Mouse (Mus musculus) cerebellum, postnatal 25 days (tissue): ENCODE measurements around the gene Josd2.

ENCODE experiments used
- DNase-seq, 2 experiments: peaks; one replicate each; pipeline ENCODE4 v3.0.0; 2021; ENCODE audit warnings: mixed read lengths in 2 of 2

Gene Josd2

DNA sequence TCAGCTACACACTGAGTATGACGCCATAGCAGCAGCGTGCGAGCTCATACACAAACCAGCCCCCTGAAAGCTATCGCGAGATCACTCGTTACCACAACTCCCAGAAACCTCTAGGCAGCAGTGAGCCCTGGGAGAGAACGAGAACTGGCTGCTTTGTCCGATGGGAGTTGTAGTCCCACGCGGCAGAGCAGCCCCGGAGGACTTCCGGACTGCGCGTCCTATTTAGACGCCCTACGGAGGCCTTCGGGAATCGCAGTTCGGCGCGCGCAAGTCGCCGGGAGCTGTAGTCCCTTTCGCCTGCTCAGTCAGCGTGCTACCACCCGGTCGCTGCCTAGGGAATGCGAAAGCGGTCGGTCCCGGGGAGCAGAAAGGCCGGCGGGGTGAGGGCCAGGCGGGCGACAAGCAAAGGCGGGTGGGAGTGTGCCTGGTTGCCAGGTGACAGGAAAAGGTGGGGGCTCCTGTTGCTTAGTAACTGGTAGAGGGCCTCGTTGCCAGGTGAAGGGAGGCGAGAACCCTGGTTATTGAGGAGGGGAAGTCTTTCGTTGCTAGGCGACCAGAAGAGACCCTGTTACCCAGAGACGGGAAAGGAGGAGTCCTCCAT lies at the start of gene Josd2:
Josd2 (plus strand) TSS at position 170 of the 601 bp plus-strand sequence.
- DNase-seq = peak; percentile 95

DNA sequence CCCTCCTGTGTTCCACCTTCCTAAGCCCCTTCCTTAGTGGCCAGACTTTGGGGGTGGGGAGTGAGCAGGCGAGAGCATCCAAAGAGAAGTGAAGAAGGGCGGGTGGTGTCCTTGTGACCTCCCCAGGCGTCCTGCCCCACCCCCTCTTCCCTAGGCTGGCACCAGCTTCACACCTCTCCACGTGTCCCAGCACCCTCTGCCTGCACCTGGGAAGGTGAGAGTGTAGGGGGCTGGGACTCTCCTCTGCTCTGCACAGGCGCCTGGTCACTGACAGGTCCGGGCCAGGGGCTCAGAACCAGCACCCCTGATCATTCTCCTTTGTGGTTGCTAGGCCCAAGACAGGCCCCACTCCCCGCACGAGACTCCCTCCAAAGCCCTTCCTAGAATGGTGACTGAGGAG lies 40.1 kb upstream of the Josd2 start:
- DNase-seq = peak in 1 of 2 experiments; percentile 43

DNA sequence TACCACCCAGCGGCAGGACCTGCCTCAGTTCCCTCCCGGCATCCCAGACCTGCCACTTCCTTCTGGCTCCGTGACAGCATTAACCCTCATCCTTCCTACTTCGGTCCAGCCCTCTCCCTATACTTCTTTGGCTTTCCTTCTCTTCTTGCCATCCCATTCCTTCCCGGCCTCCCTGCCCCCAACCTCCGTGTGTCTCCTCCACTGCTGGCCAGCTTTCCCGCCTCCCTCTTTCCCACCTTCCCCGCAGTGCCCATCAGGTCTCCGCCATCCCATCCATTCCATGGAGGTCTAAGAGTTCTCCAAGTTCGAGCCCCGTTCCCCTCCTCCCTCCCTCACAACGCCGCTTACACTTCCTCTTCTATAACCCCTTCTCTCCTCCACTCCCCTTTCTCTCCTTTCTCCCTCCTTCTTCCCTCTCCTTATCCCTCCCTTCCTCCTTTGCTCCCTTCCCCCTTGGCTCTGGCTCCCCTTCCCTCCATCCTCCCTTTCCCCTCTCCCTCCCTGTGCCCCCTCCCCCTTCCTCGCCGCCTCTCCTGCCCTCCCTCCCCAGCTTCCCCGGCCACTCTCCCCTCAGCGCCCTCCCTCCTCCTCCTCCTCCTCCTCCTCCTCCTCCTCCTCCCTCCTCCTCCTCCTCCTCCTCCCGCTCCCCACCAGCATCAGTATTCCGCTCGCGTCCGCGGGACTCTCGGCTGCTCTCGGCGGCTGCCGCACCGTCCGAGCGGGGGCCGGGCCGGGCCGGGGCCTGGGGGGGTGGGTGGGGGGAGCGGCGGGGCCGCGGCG lies 39.4 kb upstream of the Josd2 start:
- peak; percentile 53 to 76 for DNase-seq

DNA sequence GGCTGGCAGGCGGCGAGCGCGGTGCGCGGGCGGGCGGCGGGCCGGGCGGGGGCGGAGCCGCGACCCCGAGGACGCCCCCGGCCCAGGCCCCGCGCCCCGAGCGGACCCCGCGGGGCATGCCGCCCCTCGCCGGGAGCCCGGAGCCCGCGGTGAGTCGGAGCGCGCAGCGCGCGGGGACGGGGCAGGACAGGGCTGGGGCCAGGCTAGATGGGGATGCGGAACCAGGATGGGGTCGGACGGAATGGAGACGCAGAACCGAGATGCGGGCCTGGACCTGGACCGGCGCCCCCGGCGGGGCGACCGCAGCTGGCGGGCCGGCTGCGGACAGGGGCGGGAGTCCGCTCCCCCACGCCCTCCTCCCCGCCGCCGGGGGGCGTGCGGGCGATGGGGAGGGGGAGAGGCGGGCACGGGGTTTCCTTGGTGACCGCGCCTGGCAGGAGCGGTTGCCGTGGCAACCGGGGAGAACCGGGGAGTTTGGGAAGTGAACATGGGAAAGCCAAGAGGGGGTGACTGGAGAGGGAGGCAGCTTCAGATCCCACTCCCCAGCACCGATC lies 38.7 kb upstream of the Josd2 start, which contains the start of gene Lrrc4b:
Lrrc4b (plus strand) TSS at position 51 of the 554 bp plus-strand sequence.
- DNase-seq = peak; percentile 69 to 73

DNA sequence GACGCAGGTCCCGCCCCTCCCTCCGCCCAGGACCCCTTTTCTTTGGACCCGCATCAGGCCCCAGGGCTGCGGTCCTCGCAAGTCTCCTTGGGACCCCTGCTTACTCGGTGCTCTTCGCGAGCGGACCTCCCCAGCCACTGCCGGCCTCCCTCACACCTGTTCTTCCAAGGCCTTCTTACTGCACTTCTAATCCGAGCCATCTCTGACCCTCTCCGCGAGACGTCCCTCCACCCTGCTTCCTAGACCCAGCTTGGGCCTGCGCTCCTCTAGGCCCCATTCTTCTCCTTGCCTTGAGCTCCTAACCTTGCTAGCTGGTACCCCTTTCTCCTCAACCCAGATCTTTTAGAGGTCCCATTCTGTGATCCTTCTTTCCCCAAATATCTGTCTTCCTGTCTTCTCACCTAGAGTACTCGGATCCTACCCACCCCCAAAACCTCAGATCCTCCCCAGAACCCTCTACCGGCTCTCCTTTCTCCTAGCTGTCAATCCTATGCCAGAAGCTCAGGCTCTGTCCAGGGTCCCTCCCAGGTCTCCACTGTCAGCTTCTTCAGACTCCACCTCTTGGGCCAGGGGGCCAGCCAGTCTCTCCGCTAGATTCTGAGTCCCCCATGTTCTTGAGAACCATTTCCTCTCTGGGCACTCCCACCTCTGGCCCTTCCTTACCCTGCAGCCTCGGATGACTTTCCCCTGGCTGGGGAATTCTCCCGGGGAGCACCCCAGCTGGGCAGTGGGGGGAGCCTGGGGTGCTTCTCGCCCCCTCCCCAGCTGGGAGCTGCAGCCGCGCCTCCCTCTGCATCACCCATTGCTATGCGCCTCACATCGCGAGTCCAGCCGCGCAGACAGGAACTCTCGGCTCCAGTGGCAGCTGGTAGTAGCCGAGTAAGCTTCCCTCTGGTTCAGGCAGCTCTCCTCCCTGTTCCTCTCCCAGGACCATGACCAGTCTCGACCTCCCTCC lies 38.0 kb upstream of the Josd2 start:
- peak; percentile 51 to 57 for DNase-seq

DNA sequence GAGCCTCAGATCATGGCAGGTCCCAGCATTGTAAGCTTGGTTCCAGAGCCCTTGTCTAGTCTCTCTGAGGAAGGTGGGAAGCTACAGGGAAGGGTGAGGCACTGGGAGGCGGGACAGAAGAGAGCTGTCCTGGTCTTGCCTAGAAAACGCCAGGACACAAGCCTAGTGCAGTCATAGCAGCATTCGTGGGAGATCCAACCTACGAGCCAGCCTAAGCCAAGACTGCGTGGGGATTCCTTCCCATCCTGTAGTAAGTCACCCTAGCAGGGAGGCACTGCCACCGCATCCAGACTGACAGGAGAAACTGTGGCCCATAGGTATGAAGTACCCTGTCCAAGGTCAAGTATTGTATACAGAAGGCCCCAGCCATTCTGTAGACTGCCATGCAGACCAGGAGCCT lies 35.2 kb upstream of the Josd2 start:
- peak in 1 of 2 experiments; percentile 4 for DNase-seq

DNA sequence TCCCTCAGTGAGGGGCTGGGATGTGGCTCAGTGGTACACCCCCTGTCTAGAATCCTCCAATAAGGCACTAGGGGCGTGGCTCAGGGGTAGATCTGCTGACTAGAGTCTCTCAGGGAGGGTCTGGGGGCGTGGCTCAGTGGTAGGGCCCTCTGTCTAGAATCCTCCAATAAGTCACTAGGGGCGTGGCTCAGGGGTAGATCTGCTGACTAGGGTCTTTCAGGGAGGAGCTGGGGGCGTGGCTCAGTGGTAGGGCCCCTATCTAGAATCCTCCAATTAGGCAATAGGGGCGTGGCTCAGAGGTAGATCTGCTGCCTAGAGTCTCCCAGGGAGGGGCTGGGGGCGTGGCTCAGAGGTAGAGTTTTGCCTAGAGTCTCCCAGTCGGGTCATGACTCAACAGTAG lies 34.4 kb upstream of the Josd2 start:
- peak; percentile 9 to 48 for DNase-seq

DNA sequence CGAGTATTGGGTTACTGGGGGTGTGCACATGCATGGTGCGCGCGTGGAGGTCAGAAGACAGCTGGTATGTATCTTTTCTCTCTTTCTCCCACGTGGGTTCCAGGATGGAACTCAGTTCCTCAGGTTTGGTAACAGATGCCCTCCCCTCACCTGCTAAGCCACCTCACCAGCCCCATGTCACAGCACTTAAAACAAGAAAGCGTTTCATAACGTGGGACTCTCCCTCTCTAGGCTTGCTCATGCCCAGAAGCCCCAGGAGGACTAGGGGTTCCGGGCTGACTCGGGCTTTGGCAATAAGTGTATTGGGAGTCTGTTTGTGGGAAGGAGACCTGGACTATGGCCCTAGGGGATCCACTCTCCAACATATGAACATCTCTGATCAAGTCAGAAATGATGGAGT lies 33.7 kb upstream of the Josd2 start:
- DNase-seq = peak in 1 of 2 experiments; percentile 4

DNA sequence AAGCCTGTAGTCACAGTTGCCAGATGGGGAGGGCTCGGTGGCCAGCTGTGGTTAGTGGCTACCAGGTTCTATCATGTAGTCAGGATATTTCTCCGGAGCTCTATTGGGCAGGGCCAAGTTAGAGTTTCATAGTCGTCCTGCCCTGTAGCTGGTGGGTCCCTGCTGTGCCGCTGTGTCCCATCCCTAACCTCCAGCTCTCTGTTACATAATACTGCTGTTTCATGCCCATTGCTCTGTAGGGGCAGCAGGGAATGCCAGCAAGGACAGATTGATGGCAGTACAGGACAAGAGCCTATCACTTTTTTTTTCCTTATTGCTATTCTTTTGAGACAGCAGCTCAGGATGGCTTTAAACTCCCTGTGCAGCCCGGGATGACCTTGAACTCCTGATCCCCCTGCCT lies 32.0 kb upstream of the Josd2 start:
- DNase-seq = peak; percentile 60 to 66

DNA sequence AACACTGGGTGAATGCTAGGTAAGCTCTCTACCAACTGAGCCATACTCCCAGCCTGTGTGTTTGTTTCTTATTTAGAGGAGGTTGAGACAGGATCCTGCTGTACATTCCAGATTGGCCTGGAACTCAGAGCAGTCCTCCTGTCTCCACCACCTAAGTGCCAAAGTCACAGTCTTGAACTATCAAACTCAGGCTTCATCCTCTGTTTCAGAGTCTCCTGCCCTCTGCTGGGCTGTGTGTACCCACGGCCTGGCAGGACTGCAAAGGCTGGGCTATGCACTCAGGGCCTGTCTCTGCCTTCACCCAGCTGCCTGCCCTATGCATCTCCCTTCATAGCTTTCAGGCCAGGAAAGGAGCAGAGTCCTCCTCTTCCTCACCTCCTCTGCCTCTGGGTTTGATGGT lies 31.5 kb upstream of the Josd2 start:
- peak; percentile 53 to 66 for DNase-seq

DNA sequence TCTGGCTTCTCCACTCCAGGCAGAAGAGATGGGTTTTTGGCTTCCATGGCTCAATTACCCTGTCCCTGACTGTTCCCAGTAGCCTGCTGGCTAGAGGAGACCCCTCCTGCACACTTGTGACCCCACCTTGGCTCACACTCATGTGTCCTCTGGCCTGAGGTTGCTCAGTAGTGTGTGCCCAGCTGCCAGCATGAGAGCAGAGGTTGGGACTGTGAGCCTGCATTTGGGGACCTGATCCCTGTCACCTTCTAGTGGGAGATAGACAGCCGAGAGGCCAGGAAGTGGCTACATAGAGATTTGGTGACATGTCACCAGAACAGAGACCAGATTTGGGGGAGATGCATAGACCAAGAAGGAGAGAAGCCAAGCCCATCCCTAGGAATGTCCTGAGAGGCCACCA lies 30.6 kb upstream of the Josd2 start:
- peak; percentile 12 to 29 for DNase-seq

DNA sequence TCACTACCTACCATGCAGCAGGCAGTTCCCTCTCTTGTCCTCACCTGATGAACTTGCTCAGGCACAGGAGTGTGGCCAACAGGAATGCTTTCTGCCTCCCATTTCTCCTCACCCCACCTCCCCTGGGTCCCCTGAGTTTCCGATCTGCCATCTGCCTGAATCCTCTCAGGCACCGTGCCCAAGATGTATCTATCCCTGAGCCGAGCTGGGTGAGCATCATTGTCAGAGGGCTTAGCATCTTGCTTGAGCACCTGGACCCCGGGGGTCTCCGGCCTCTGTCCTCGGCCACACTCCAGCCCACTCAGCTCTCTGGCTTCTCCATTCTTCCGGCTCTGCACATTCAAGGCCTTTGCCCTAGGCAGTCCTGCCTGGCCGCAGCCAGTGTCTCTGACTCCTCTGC lies 29.8 kb upstream of the Josd2 start:
- peak; percentile 71 to 77 for DNase-seq

DNA sequence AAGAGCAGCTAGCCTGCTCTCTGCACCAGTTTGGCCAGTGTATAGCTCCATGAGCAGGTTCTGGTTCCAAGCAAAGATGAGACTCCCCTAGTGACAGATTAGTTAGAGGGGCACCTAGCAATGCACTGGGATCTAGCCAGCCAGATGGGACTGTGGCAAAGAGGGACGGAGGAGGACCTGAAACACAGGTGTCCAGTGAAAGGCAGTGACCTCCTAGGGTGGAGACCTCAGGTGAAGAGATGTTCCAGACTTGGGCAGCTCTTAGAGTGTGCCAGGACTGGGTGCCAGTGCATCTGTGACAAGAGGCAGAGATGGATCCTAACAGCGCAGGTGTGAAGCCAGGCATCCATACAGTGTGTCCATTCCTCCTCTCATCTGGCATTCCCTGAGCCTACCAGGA lies 28.1 kb upstream of the Josd2 start:
- DNase-seq = peak; percentile 23 to 27

DNA sequence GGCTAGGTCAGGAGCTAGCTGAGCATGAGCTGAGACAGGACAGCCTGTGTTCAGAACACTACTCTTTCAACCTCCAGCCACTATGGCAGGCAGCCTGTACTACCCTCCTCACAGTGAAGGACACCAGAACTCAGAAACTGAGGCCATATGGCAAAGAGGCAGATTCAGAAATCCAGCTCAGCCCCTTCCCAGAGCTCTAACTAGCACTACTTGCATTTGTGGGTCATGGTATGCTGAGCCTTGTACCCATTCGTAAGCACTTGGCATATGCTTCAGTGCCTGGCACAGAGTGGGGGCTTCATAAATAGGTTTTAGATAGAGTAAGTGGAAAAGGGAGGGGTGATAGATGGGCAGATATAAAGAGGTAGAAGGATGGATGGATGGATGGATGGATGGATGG lies 27.3 kb upstream of the Josd2 start:
- DNase-seq = peak; percentile 22 to 32

DNA sequence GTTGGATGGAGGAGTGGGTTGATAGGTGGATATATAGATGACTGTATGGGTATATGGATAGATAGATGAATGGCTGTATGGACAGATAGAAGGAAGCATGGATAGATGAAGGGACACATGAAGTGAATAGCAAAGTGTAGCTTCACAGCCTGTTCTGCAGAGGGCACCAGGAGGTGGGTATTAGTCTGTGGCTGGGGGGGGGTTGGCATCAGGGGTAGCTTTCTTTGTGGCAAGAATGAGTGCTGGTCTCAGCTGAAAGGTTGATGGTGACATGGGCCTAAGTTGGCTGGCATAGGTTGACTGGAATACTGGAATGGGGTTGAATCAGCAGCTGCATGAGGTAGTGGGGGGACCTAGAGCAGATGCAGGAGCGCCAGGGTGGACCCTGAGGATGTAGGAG lies 26.6 kb upstream of the Josd2 start:
- no peak for DNase-seq

DNA sequence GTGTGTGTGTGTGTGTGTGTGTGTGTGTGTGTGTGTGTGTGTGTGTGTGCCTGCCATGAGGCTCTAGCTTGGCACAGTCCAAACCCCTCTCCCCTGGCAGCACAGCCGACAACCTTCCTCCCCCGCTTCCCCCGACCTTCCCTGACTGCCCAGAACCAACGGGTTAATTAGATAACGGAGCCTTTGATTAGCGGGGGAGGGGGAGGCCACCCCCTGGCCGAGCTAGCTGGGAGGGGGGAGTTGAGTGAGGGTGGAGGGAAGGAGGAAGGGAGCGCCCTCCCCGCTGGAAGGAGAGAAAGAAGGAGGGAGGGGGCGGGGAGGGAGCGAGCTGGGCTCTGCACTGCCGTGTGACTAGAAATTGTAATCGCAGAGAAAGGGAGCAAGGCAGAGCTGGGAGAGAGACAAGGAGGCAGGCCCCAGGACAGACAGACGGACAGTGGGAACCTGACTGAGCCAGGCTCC lies 26.1 kb upstream of the Josd2 start:
- peak; percentile 82 to 85 for DNase-seq

DNA sequence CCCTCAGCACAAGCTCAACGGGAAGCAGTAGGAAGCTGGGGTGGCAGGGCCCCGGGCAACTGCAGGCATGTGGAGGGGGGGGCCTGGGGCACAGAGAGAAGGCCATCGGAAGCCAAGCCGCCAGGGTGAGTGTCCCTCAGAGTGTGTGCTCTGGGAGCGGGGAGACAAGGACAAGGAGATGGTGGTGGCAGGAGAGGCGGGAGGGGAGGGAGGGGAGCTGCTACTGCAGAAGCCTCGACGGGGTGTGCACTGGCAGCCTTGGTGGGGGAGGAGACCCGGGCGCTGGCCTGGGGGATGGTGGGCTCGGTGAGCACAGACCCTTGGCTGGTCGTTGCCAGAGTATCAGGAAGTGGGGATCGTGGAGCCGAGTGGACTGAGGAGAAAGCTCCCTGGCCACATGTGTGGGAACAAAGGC lies 25.4 kb upstream of the Josd2 start:
- peak; percentile 72 for DNase-seq

DNA sequence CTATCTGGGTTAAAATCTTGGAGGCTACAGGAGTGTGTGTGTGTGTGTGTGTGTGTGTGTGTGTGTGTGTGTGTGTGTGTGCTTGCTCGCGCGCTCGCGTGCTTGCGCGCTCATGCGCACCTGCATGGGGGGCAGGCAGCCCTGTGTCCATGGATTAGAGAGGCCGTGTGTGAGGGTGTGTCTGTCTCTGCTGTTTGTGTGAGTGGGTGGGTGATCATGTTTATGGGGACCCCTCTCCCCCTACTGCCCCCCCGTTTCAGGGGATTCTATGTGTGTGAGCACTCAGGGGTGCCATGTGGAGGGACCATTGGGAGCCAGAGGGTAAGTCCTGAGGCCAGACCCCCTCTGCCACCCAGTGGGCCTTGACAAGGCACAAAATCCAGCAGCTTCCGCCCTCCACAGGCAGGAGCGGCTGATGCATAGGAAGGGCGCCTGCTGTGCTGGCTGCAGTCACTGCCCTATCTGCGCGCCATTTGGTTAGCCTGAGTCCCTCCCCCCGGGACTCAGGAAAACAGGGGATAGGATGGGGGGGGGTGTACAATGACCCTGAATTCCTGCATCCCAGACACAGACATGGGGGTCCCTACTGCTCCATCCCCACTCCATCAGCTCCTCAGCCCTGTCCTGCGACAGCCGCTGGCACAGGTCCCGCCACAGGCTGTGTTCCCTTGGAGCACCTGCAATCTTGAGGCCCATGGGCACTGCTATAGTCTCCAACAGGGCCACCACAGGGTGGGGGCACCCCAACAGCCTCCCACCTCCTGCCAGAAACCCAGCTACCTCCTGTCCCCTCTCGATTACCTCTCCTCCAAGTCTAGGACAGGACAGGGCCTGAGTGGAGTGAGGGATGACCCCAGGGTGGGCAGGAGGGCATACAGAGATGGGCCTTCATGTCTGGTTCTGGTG lies 24.3 kb upstream of the Josd2 start:
- peak; percentile 81 to 83 for DNase-seq

DNA sequence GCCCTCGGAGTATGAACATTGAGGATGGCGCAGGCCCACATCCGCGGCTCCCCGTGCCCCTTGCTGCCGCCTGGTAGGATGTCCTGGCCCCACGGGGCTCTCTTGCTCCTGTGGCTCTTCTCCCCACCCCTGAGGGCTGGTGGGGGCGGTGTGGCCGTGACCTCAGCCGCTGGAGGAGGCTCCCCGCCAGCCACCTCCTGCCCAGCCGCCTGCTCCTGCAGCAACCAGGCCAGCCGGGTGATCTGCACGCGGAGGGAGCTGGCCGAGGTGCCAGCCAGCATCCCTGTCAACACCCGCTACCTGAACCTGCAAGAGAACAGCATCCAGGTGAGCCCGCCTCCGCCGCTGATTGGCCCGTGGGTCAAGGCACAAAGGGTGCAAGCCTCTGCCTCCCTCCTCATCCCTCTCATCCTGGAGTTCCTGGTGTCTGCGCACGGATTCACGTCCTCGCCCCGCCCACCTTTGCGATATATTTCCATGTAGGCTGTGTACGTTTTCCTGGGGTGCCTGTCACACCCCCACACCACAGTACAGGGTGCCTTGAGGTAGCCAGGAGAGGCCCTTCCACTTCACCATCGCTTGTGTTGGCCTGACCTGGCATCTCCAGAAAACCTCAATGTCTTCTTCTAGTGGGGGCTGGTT lies 22.8 kb upstream of the Josd2 start:
- peak; percentile 58 to 61 for DNase-seq

DNA sequence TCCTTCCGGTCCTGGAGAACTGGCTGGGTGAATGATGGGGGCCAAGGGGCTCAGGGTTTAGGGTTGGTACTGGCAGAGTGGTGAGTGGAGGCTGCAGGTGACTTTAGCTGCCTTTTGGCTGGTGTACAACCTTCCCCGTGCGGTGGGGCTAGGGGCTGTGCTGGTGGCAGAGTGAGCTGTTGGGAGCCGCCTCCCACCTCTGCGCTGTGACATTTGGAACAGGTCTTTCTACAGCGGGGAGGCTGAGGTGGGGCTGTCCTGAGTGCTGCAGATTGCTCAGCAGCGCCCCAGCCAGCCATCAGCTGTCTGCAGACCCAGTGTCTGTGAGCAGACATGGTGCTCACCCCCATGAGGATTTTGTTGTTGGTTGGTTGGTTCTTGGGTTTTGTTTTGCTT lies 22.3 kb upstream of the Josd2 start:
- peak; percentile 57 to 62 for DNase-seq
